Mouse (Mus musculus) forebrain, postnatal 0 days (tissue): ENCODE measurements around the gene Irf7. TPM values are rescaled to one million over a fixed set of nuclear protein-coding genes. Genes with fewer than 3 reads are reported as not detected.

Source experiments
- ATAC-seq: fragments of 200-750 bp; cut with Nextera tagmentation; 2 replicates; pipeline ENCODE4 v1.8.0; 2017; ENCODE audit warnings: mild to moderate bottlenecking, moderate library complexity
- DNase-seq: peaks from one replicate; pipeline ENCODE4 v3.0.0-alpha.2; 2015
- H3K27ac ChIP-seq: fragments of 300-500 bp; sonication (generic); 2 replicates; pipeline ENCODE4 v1.5.1; 2014; ENCODE audit warnings: low read depth, mild to moderate bottlenecking, antibody characterized with exemption, low read length, moderate library complexity, mixed read lengths
- H3K27me3 ChIP-seq: fragments of 300-500 bp; sonication (generic); 2 replicates; pipeline ENCODE4 v1.6.1; 2014; ENCODE audit warnings: mild to moderate bottlenecking, low read length, mixed read lengths; ENCODE audit not compliant: insufficient read depth
- H3K36me3 ChIP-seq: fragments of 300-500 bp; sonication (generic); 2 replicates; pipeline ENCODE4 v1.6.1; 2014; ENCODE audit warnings: mild to moderate bottlenecking, moderate library complexity; ENCODE audit not compliant: insufficient read depth
- H3K4me1 ChIP-seq: fragments of 300-500 bp; sonication (generic); 2 replicates; pipeline ENCODE4 v1.6.1; 2014; ENCODE audit warnings: antibody characterized with exemption; ENCODE audit not compliant: insufficient read depth
- H3K4me2 ChIP-seq: fragments of 300-500 bp; sonication (generic); 2 replicates; pipeline ENCODE4 v1.6.1; 2014; ENCODE audit warnings: low read depth, mild to moderate bottlenecking, moderate library complexity
- H3K4me3 ChIP-seq: fragments of 300-500 bp; sonication (generic); 2 replicates; pipeline ENCODE4 v1.5.1; 2014; ENCODE audit warnings: low read depth, low read length, mixed read lengths
- H3K9ac ChIP-seq: fragments of 300-500 bp; sonication (generic); 2 replicates; pipeline ENCODE4 v1.6.1; 2014; ENCODE audit warnings: mild to moderate bottlenecking
- H3K9me3 ChIP-seq: fragments of 300-500 bp; sonication (generic); 2 replicates; pipeline ENCODE4 v1.6.1; 2016; ENCODE audit warnings: low read length
- CTCF ChIP-seq: sonication (generic); IDR thresholded peaks from 2 replicates; pipeline ENCODE4 v1.5.1; 2016; ENCODE audit warnings: antibody characterized with exemption, control low read depth, low read depth
- WGBS: fragments of 180-500 bp; shearing (Covaris S2); extraction: QIAGEN DNeasy Blood & Tissue Kit; methylation state at CpG from one replicate; pipeline ENCODE4 v1.1.7; 2014; 5-methylcytosine and 5-hydroxymethylcytosine counted together
- polyA plus RNA-seq: library from polyadenylated mRNA; unstranded; fragments of >200 nt; fragmentation: Nextera tagmentation; extraction: Ambion mirVana; gene quantifications from 2 replicates; pipeline ENCODE4 v1.2.1, GENCODE M21; 2015
- total RNA-seq: library from RNA; depleted of rRNA; stranded (reverse); fragments of >200 nt; gene quantifications from 2 replicates; pipeline ENCODE4 v1.2.3, GENCODE M21; 2014; rRNA removed

Gene Irf7
- total RNA-seq (1.3 and 3.8 TPM in 2 replicates), polyA plus RNA-seq (3.4 and 3.7 TPM in 2 replicates)

DNA sequence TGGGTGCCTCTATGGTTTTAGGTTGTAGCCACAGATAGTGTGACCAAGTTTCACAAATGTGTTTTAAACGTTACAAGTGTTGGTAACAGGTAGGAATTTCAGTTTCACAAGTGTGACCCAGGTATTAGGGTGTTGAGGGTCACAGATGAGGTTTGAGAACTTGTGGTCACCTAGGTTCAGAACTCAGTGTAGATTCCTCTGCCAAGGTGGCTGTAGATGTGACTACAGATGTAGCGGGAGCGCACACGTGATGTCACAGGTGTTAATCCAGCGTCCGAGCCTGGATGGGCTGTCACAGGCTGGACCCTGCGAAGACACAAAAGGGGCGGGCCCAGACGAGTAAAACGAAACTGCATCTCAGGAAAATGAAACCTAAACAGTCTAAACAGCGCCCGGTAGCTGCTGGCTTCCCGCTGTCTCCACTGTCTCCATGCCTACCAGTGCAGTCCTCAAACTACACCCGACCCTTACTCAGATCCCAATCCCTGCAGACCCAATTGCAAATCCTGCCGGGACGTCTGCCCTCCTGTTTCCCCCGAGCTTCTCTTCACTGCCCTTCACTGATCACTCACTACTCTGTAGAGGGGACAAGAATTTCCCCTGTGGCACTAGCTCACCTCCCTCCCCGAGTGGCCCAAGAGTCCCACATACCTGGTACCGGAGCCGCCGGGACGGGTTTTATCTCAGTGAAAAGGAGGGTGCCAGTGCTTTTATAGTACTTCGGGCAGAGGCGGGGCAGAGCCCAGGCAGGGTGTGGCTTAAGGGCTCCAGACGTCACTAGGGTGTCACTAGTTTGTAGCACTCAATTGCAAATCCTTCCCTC lies at the start of gene Irf7:
TSS of gene Irf7 (minus strand) at position 743 of the 823 bp plus-strand sequence.
- peak within 1 kb of the TSS; percentile 48 for H3K4me2 ChIP-seq
- no peaks in the 10 kb centered on the region for H3K4me1 ChIP-seq
- H3K36me3 ChIP-seq = peaks cover 34% of the 10 kb centered on the region
- ATAC-seq (peak; percentile 57), DNase-seq (peak; percentile 14)
- no peak within 1 kb of the TSS for H3K27ac ChIP-seq
- H3K4me3 ChIP-seq = peak within 1 kb of the TSS; percentile 29
- no peaks in the 10 kb centered on the region for H3K27me3 ChIP-seq
- 11% methylated on average over 25 of the region's 25 CpGs for WGBS
- H3K9me3 ChIP-seq = no peaks in the 10 kb centered on the region
- TF ChIP-seq CTCF = no peak
- H3K9ac ChIP-seq = peak within 1 kb of the TSS; percentile 35; the same call in 1 of the 2 replicates

DNA sequence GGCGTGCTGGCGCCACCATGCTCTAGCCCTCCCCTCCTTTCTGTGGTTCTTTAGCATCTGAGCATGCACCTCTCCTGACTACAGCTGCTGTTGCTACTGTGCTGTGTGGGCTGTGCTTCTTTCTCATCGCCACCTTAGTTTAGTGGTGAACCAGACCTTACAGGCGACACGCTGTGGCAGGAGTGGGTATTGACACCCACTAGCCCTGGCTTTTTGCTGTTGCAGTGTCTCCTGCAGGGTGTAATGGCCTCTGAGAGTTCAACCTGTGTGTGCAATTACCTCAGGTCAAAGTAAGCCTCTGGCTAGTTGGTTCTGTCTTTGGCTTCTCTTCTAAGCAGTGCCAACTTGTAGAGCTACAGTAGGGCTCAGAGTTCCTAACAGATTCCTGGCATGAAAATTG lies 49.7 kb upstream of the Irf7 start:
- Histone ChIP-seq H3K27ac (no peak overlapping the region), H3K4me1 (no peaks in the 10 kb centered on the region), H3K4me3 (no peak overlapping the region), H3K9ac (no peak overlapping the region), H3K4me2 (no peak overlapping the region), H3K36me3 (peaks cover 94% of the 10 kb centered on the region), H3K27me3 (no peaks in the 10 kb centered on the region), H3K9me3 (no peaks in the 10 kb centered on the region)
- WGBS = 70% methylated on average over 5 of the region's 5 CpGs
- ATAC-seq (peak; percentile 54), DNase-seq (no peak)
- peak; percentile 60 for TF ChIP-seq CTCF

- no peak for TF ChIP-seq CTCF
- Histone ChIP-seq H3K4me3 (no peak overlapping the region), H3K27ac (no peak overlapping the region), H3K4me1 (no peaks in the 10 kb centered on the region), H3K36me3 (peaks cover 94% of the 10 kb centered on the region), H3K27me3 (no peaks in the 10 kb centered on the region), H3K9ac (no peak overlapping the region), H3K4me2 (no peak overlapping the region), H3K9me3 (no peaks in the 10 kb centered on the region)
- ATAC-seq (no peak), DNase-seq (no peak)
- 81% methylated on average over 8 of the region's 8 CpGs for WGBS
Observed at GRCm38 (mm10) chr7:141315076-141315475, 48.8 kb upstream of the Irf7 start.

- no peaks in the 10 kb centered on the region for H3K4me1 ChIP-seq
- no peak overlapping the region for H3K4me3 ChIP-seq
- H3K27me3 ChIP-seq = no peaks in the 10 kb centered on the region
- ATAC-seq (no peak), DNase-seq (no peak)
- 93% methylated on average over 2 of the region's 2 CpGs for WGBS
- H3K9ac ChIP-seq = no peak overlapping the region
- H3K27ac ChIP-seq = no peak overlapping the region
- H3K4me2 ChIP-seq = no peak overlapping the region
- peaks cover 96% of the 10 kb centered on the region for H3K36me3 ChIP-seq
- TF ChIP-seq CTCF = no peak
- no peaks in the 10 kb centered on the region for H3K9me3 ChIP-seq
Observed at GRCm38 (mm10) chr7:141314416-141314815, 48.1 kb upstream of the Irf7 start.

- H3K9me3 ChIP-seq = no peaks in the 10 kb centered on the region
- 88% methylated on average over 4 of the region's 4 CpGs for WGBS
- H3K4me1 ChIP-seq = no peaks in the 10 kb centered on the region
- peaks cover 90% of the 10 kb centered on the region for H3K36me3 ChIP-seq
- H3K4me3 ChIP-seq = no peak overlapping the region
- no peak overlapping the region for H3K4me2 ChIP-seq
- DNase-seq (no peak), ATAC-seq (no peak)
- H3K27me3 ChIP-seq = no peaks in the 10 kb centered on the region
- TF ChIP-seq CTCF = no peak
- H3K27ac ChIP-seq = no peak overlapping the region
- H3K9ac ChIP-seq = no peak overlapping the region
Observed at GRCm38 (mm10) chr7:141304537-141304936, 38.3 kb upstream of the Irf7 start.

DNA sequence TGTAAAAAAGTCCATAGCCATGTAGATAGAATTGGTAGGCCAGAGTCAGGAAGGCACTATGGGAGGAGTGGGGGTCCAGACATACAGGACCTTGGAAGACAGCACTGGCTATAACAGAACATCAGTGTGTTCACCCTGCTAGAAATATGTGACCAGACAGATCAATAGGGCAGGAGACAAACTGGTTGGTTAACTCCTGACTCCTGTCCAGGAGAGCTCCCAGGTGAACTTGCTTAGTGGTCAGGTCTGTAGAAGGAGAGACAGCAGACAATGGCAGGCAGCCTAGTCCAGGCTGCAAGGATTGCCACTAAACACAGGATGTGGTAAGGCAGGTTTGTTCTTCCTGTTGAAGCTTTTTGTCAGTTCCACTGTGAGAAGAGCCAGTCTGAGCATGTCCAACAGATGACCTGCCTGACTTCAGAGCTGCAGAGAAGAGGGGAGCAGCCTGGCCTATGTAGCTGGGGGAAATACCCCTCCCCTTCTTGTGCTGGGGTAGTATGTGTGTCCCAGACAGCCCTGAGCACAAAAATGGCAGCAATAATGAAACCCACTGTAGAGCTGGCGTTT lies 36.5 kb upstream of the Irf7 start:
- no peak for ATAC-seq
- 74% methylated on average over 1 of the region's 1 CpGs for WGBS
- no peak for DNase-seq
- Histone ChIP-seq H3K4me2 (no peak overlapping the region), H3K4me3 (no peak overlapping the region), H3K36me3 (peaks cover 80% of the 10 kb centered on the region), H3K27me3 (no peaks in the 10 kb centered on the region), H3K9ac (no peak overlapping the region), H3K4me1 (no peaks in the 10 kb centered on the region), H3K27ac (no peak overlapping the region), H3K9me3 (no peaks in the 10 kb centered on the region)
- no peak for TF ChIP-seq CTCF

DNA sequence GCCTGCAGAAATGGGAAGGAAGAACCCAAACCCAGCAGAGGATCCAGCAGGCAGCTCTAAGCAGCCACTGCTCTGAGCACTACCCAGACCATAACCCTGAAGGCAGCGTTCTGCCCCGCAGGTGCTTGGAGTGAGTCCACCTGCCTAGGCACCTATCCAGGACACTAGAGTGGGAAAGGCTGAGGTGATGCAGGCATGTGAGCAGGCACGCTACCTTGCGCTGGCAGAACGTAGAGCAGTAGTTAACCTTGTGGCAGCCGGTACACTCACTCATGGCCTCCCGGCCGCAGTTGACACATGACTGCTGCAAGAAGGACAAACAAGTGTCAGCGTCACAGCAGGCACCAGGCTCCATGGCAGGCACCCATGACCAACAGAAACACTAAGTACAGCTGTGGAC lies 35.1 kb upstream of the Irf7 start:
- no peak overlapping the region for H3K27ac ChIP-seq
- DNase-seq = no peak
- no peak overlapping the region for H3K4me3 ChIP-seq
- H3K36me3 ChIP-seq = peaks cover 78% of the 10 kb centered on the region
- no peaks in the 10 kb centered on the region for H3K9me3 ChIP-seq
- no peak for ATAC-seq
- H3K9ac ChIP-seq = no peak overlapping the region
- WGBS = 95% methylated on average over 9 of the region's 9 CpGs
- TF ChIP-seq CTCF = no peak
- H3K27me3 ChIP-seq = no peaks in the 10 kb centered on the region
- no peaks in the 10 kb centered on the region for H3K4me1 ChIP-seq
- H3K4me2 ChIP-seq = no peak overlapping the region
